Mouse (Mus musculus) heart, embryonic 11.5 days (tissue): Measurements from ENCODE around the gene Tsku. TPM values are rescaled to one million over a fixed set of nuclear protein-coding genes. Genes with fewer than 3 reads are reported as not detected.
A peak's percentile ranks its signal among the peaks of the same experiment; 100 is the strongest.

Experiments used
- ATAC-seq: fragments of 200-750 bp; cut with Nextera tagmentation; replicated peaks from 2 replicates; pipeline ENCODE4 v1.8.0; 2017; ENCODE audit warnings: moderate library complexity; ENCODE audit not compliant: insufficient number of reproducible peaks, low FRiP score, low TSS enrichment
- H3K27ac ChIP-seq: fragments of 300-500 bp; sonication (generic); 2 replicates; pipeline ENCODE4 v1.5.1; 2014; ENCODE audit warnings: mild to moderate bottlenecking, low read depth, low read length
- H3K27me3 ChIP-seq: fragments of 300-500 bp; sonication (generic); 2 replicates; pipeline ENCODE4 v1.6.1; 2014; ENCODE audit warnings: mild to moderate bottlenecking, low read length, mixed read lengths; ENCODE audit not compliant: control insufficient read depth, insufficient read depth
- H3K36me3 ChIP-seq: fragments of 300-500 bp; sonication (generic); 2 replicates; pipeline ENCODE4 v1.6.1; 2014; ENCODE audit warnings: mild to moderate bottlenecking, low read length, moderate library complexity, mixed read lengths; ENCODE audit not compliant: control insufficient read depth, insufficient read depth
- H3K4me1 ChIP-seq: fragments of 300-500 bp; sonication (generic); 2 replicates; pipeline ENCODE4 v1.6.1; 2014; ENCODE audit warnings: low read length; ENCODE audit not compliant: control insufficient read depth, insufficient read depth
- H3K4me2 ChIP-seq: fragments of 300-500 bp; sonication (generic); 2 replicates; pipeline ENCODE4 v1.6.1; 2014; ENCODE audit warnings: mild to moderate bottlenecking, moderate library complexity
- H3K4me3 ChIP-seq: fragments of 300-500 bp; sonication (generic); 2 replicates; pipeline ENCODE4 v1.5.1; 2014; ENCODE audit warnings: low read depth, low read length
- H3K9ac ChIP-seq: fragments of 300-500 bp; sonication (generic); 2 replicates; pipeline ENCODE4 v1.6.1; 2014; ENCODE audit warnings: mild to moderate bottlenecking, low read depth, low read length, moderate library complexity
- H3K9me3 ChIP-seq: fragments of 300-500 bp; sonication (generic); replicated peaks from 2 replicates; pipeline ENCODE4 v1.6.1; 2016; ENCODE audit warnings: low read length; ENCODE audit not compliant: control insufficient read depth
- WGBS: fragments of 180-500 bp; shearing (Covaris S2); extraction: QIAGEN DNeasy Blood & Tissue Kit; methylation state at CpG from one replicate; pipeline ENCODE4 v1.1.7; 2014; ENCODE audit not compliant: insufficient replicate concordance; 5-methylcytosine and 5-hydroxymethylcytosine counted together
- polyA plus RNA-seq: library from polyadenylated mRNA; unstranded; fragments of >200 nt; fragmentation: Nextera tagmentation; extraction: Ambion mirVana; gene quantifications from 2 replicates; pipeline ENCODE4 v1.2.1, GENCODE M21; 2014

Gene Tsku
- polyA plus RNA-seq, 1 experiment from 2014 or later, result 6.8 TPM

GRCm38 (mm10) chr7:98341475-98341874 is 19.7 kb downstream of the Tsku start:
- 5% methylated on average over 13 of the region's 13 CpGs for WGBS
- Histone ChIP-seq H3K9ac (peak overlapping the region; percentile 77), H3K4me1 (peaks cover 6% of the 10 kb centered on the region; the same call in 1 of the 2 replicates), H3K9me3 (no peaks in the 10 kb centered on the region), H3K4me3 (peak overlapping the region; percentile 49), H3K36me3 (no peaks in the 10 kb centered on the region), H3K27me3 (peaks cover 5% of the 10 kb centered on the region; the same call in 1 of the 2 replicates), H3K27ac (no peak overlapping the region), H3K4me2 (peak overlapping the region; percentile 88)
- peak; percentile 62 for ATAC-seq

GRCm38 (mm10) chr7:98340343-98340742 is 20.8 kb downstream of the Tsku start:
- 38% methylated on average over 5 of the region's 5 CpGs for WGBS
- H3K4me3 ChIP-seq, result no peak overlapping the region
- no peak overlapping the region for H3K27ac ChIP-seq
- peaks cover 6% of the 10 kb centered on the region; the same call in 1 of the 2 replicates for H3K4me1 ChIP-seq
- no peak for ATAC-seq
- no peak overlapping the region for H3K9ac ChIP-seq
- no peaks in the 10 kb centered on the region for H3K36me3 ChIP-seq
- peaks cover 5% of the 10 kb centered on the region; the same call in 1 of the 2 replicates for H3K27me3 ChIP-seq
- no peak overlapping the region for H3K4me2 ChIP-seq
- no peaks in the 10 kb centered on the region for H3K9me3 ChIP-seq

GRCm38 (mm10) chr7:98333987-98334386 is 27.1 kb downstream of the Tsku start:
- no peak overlapping the region for H3K27ac ChIP-seq
- H3K36me3 ChIP-seq, result no peaks in the 10 kb centered on the region
- no peaks in the 10 kb centered on the region for H3K9me3 ChIP-seq
- H3K9ac ChIP-seq, result no peak overlapping the region
- WGBS, result 53% methylated on average over 3 of the region's 3 CpGs
- H3K4me2 ChIP-seq, result no peak overlapping the region
- H3K4me1 ChIP-seq, result peaks cover 23% of the 10 kb centered on the region
- no peak for ATAC-seq
- H3K27me3 ChIP-seq, result no peaks in the 10 kb centered on the region
- H3K4me3 ChIP-seq, result no peak overlapping the region

DNA sequence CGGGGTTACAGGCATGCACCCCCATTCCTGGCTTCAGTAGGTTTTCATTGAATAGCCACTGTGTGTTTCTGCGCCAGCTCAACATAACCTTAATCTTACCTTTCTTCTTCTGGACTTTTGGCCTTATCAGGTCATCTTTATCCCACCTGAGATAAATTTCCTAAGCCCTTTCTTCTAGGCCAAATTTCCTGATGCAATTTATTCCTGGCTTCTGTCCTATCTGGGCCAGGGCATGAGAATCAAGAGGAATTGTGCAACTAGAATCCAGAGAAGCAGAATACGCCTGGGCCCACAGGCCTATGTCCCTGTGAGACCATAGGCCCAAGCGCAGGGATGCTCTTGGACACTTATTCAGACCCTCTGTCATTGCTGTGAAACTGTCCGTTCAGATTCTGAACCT is 27.6 kb downstream of the Tsku start:
- no peak for ATAC-seq
- peaks cover 23% of the 10 kb centered on the region for H3K4me1 ChIP-seq
- 76% methylated on average over 5 of the region's 5 CpGs for WGBS
- H3K27ac ChIP-seq, result no peak overlapping the region
- no peak overlapping the region for H3K4me3 ChIP-seq
- no peaks in the 10 kb centered on the region for H3K36me3 ChIP-seq
- no peak overlapping the region for H3K4me2 ChIP-seq
- no peaks in the 10 kb centered on the region for H3K27me3 ChIP-seq
- no peaks in the 10 kb centered on the region for H3K9me3 ChIP-seq
- H3K9ac ChIP-seq, result no peak overlapping the region

DNA sequence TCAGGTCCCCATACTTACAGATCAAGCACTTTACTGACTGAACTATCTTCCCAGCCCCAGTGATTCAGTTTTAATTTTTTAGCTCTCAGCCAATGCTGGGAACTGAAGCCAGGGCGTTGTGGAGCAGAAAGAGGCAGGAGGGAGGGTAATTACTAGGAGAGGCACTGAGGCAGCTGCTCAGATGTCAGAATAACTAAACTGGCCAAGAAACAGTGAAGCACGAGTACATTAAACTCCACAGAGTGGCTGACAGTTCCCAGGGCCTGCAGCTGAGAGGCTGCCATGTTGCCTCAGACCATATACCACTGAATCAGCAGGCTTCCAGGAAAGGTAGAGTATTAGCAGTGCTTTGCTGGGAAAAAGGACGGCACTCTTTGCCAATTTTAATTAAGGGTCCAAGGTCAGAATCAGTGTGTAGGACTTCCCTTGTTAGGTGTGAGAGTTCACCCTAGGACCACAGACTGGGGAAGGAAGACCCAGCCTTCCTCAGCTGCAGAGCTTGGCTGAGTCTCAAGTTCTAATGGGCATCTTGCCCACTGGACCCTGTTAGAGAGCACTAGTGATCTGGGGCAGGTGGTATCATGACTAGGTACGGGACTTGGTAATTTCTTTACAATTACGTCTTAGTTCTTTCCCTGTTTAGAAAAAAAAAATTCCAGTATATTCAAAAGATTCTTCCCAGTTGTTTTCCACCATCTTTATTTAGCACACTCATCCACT is 28.3 kb downstream of the Tsku start:
- WGBS, result 74% methylated on average over 5 of the region's 5 CpGs
- Histone ChIP-seq H3K4me2 (no peak overlapping the region), H3K27me3 (no peaks in the 10 kb centered on the region), H3K4me1 (peaks cover 23% of the 10 kb centered on the region), H3K9ac (no peak overlapping the region), H3K4me3 (no peak overlapping the region), H3K36me3 (no peaks in the 10 kb centered on the region), H3K27ac (no peak overlapping the region), H3K9me3 (no peaks in the 10 kb centered on the region)
- no peak for ATAC-seq

- WGBS, result 20% methylated on average over 3 of the region's 3 CpGs
- peaks cover 23% of the 10 kb centered on the region for H3K4me1 ChIP-seq
- H3K27me3 ChIP-seq, result no peaks in the 10 kb centered on the region
- no peak for ATAC-seq
- no peak overlapping the region for H3K4me2 ChIP-seq
- no peaks in the 10 kb centered on the region for H3K36me3 ChIP-seq
- H3K27ac ChIP-seq, result 0 out of 2 replicates have a peak overlapping the region, but pooled peaks have one; percentile 10
- H3K9ac ChIP-seq, result no peak overlapping the region
- no peak overlapping the region for H3K4me3 ChIP-seq
- H3K9me3 ChIP-seq, result no peaks in the 10 kb centered on the region
Measured at GRCm38 (mm10) chr7:98331932-98332331, 29.2 kb downstream of the Tsku start.

DNA sequence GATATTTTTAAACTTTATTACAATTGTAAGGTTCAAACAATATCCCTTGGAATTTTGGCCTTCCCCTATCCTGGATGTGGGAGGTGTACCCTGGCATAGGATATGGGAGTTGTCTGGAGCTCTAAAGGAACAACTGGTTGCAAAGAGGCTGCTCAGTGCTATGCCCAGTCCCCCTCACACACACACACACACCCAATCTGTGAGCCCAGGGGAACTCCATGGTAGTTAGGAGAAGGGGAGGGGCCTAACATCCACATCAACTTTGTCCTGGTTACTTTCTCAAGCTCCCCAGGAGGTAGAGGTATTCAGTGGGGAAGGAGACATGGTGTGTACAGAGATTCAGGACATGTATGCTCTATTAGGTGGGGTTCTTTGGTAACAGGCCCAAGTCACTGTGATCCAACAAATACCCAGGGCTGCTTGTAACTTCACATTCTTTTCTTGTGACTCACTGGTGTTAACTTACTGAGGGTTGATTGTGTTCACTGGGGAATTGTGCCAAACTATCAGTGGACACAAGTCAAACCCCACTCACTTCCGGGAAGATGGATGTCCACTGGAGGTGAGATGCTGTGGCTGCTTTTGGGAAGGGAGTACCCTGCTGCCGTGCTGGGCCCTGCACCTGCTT is 30.6 kb downstream of the Tsku start:
- Histone ChIP-seq H3K27ac (peak overlapping the region; percentile 69), H3K36me3 (no peaks in the 10 kb centered on the region), H3K4me2 (no peak overlapping the region), H3K9me3 (no peaks in the 10 kb centered on the region), H3K9ac (peak overlapping the region; percentile 22; the same call in 1 of the 2 replicates), H3K4me3 (no peak overlapping the region), H3K27me3 (no peaks in the 10 kb centered on the region), H3K4me1 (peaks cover 23% of the 10 kb centered on the region)
- peak; percentile 55 for ATAC-seq
- 56% methylated on average over 2 of the region's 2 CpGs for WGBS

- WGBS, result 71% methylated on average over 7 of the region's 7 CpGs
- Histone ChIP-seq H3K27me3 (no peaks in the 10 kb centered on the region), H3K36me3 (no peaks in the 10 kb centered on the region), H3K27ac (peak overlapping the region; percentile 69), H3K9ac (peak overlapping the region; percentile 22; the same call in 1 of the 2 replicates), H3K4me1 (peaks cover 23% of the 10 kb centered on the region), H3K4me3 (no peak overlapping the region), H3K4me2 (no peak overlapping the region), H3K9me3 (no peaks in the 10 kb centered on the region)
- peak; percentile 89 for ATAC-seq
Measured at GRCm38 (mm10) chr7:98329651-98330374, 31.3 kb downstream of the Tsku start.
